Mouse (Mus musculus) right cerebral cortex, adult 18-20 months (tissue): ENCODE measurements around the gene Emd.
"Not testable (repeated sequence)": the region's sequence is repeated elsewhere in the genome, so short reads cannot be mapped to it uniquely, and the experiment has no call there.

ENCODE experiments used
- DNase-seq: peaks from one replicate; pipeline ENCODE4 v3.0.0; 2022; ENCODE audit warnings: mixed read lengths

Gene Emd

DNA sequence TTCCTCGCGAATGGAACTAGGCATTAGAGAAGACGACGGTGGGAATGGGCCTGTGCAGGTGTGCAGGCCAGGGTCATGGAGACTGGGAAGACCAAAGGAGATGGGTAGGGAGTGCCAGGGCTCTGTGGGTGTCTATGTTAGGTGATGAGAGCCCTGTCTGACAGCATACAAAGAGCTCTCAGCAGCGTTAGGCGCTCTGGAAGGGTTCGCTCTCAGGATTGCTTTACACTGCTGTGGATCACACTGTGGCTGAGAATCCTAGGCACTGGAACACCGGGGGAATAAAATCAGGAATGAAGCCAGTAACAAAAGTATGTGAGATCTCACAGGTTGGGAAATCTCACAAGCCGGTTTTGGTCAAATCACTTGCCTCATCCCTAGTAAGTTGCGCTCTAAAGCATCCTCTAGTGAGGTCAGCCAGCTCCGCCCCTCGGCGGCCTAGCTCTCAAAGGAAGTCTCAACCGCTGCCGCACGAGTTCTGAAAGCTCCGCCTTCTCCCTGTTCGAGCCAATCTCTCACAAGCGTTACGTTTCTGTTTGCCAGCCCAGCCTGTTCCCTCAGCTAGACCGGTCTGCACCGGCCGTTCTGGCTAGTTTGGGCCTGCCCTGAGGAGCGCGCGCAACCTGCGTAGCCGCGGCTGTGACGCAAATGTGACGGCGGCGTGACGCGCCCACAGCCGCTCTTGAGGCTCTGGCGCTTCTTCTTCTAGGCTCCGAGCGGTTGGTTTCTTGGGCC lies at the start of gene Emd:
Gene Emd (plus strand): TSS at position 535 of the 735 bp plus-strand sequence.
- peak; percentile 92 for DNase-seq

DNA sequence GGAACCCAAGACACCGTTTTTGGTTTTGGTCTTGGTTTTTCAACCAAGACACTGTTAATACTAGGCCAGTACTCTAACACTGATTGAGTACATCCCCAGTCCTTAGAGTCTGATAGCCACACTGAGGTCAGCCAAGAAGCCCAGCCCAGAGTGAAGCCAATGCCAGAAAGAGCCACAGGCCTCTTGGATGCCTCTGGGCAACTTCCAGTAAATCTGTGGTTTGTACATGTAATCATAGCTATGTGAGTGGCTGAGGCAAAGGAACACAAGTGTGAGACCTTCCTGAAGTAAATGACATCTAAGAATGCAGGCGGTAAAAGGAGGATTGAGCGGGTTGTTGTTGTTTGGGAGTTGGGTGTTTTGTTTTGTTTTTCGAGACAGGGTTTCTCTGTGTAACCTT lies 36.0 kb upstream of the Emd start:
- DNase-seq = no peak

DNA sequence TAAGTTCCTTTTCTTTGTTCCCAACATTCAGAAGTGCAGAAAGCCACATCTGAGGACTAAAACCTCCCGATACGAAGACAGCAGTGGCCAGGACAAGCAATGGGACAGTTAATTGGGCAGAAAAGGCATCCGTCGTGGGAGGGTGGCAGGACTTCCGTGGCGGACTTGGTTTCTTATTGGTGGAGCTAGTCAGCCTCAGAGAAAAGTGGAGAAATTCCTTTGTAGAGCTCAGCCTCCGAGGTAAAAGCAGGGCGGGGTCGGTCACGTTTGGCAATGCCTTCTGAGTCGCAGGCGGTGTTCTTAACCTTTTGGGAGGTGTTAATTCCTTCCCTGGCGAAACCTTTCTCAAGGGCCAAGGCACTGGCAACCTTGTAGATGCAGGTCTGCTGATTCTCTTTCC lies 35.0 kb upstream of the Emd start:
- no peak for DNase-seq

GRCm38 (mm10) chrX:74220099-74220498 lies 34.4 kb upstream of the Emd start:
- DNase-seq = not testable (repeated sequence)

GRCm38 (mm10) chrX:74230038-74230437 lies 24.4 kb upstream of the Emd start:
- DNase-seq = no peak

DNA sequence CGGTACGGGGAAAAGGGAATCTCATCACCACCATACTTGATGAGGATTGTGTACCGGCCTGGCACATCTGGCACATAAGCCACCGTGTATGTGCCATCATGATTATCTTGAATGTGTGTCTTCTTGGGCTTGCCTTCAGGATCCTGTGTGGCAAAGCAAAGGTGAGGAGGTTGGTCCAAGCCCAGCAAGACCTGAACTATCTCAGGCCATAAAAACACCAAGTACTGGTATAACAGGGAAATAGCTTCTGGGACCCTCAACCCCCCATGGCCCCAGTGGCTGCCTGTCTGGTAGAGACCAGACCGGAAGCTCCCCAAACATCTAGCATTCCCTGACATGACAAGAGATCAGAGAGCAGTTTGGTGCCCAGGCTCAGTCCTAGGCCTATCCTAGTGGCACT lies 21.3 kb upstream of the Emd start:
- DNase-seq = no peak

DNA sequence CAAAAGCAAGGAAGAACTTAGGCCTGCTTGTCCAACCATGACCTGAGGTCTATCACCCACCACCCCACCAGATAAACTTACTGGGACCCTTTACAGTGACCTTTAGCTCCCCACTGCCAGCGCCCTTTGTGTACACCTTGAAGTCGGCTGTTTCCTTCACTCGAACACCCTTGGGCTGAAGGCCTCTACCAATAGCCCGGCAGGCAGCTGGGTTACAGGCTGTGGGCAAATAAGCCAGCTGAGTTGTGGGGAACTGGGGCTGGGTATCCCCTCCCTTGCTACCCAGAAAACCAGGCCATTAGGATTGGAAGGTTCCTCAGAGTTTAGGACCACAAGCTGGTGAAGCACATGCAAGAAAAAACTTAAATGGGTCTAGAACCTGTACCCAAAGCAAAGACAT lies 14.2 kb upstream of the Emd start:
- no peak for DNase-seq

- DNase-seq = no peak
These were observed 11.1 kb upstream of the Emd start for GRCm38 (mm10) chrX:74243396-74243795.

GRCm38 (mm10) chrX:74243807-74244206 lies 10.7 kb upstream of the Emd start:
- DNase-seq = no peak

DNA sequence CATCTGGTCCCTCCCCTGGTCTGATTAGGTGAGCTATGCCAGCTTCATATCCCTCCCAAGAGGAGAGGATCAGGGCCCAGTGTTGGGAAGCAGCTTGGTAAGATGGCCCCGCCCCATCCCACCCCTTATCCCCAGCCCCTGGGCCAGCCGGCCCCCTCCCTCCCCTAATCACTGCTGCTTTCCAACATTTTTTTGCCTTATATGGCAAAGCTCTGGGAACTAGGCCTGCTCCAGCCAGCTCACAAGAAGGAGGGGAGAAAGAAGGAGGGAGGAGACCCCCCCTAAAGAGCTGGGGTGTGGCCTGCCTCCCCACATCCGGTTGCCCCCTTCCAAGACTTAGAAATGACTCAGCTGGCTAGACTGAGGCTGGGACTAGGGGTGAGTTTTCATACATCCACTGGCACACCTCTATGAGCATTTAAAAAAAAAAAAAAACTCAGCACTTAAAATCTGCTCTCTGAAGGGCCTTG lies 9.8 kb upstream of the Emd start:
- DNase-seq = no peak

DNA sequence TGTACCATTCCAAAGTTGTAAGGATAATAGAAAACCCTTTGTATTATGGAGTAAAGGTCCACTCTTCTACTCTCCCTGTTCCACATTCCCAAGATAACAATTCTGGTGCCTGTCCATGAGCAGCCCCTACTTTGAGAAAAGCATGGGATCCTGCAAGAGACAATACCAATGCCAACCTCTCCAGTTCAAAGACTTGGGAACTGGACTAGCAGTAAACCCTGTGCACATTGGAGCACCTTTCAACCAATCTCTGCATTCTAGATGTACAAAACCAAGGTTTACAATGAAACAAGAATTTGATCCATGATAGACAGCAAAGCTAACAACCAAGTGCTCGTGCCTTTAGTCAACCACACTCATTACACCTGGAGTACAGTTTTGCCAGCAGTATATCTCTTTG lies 9.4 kb upstream of the Emd start:
- no peak for DNase-seq

DNA sequence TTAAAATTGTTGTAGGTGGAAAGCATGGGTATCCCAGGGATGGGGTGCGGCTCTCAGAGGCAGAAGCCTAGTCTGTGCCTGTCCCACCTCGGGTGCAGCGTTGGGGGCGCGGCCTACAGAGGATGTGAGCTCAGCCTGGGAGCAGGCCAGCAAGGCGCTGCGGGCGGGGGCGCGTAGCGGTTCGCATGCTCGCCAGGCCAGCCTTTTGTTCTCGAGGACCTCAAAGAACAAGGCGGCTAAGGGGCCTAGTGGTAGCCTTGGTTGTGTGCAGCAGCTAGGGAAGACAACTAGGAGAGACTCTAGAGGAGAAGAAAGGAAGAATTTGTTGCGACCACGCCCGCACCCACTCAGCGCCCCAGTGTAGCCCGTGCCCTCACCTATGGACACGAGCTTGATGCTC lies 8.8 kb upstream of the Emd start:
- DNase-seq = peak; percentile 57

- peak; percentile 90 for DNase-seq
These were observed 8.2 kb upstream of the Emd start for GRCm38 (mm10) chrX:74246213-74246681.

DNA sequence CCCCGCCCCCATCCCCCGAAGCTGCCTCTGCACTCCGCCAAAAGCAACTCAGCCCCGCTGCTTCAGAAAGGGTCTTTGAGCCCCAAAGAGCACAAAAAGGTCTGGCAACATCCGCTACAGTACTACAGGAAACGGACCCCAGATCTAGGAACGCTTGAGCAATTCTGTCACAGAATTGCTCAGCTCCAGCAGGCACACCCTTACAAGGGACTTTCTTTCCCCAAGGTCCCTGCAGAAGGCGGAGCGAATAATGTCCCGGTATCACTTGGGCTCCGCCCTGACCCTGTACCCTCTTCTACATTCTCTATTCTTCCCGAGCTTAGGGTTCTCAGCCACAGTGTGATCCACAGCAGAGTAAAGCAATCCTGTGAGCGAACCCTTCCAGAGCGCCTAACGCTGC lies 7.8 kb upstream of the Emd start:
- DNase-seq = no peak

DNA sequence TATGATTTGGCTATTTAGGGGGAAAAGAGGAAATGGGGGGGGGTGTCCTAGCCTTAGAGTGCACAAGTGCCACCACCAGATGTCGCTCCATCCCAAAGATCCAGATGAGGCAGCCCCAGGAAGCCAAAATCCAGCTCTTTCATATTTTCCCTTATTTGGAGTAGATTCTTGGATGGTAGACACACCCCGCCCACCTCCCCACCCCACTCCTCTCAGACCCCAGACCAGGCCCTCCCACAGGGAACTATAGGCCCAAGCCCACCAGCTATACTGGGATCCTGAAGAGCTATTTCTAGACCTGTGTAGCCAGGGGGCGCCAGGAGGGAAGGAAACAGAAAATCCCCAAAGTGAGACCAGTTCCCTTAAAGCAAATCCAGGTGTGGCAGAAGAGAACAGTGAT lies 5.8 kb upstream of the Emd start:
- DNase-seq = peak; percentile 26

DNA sequence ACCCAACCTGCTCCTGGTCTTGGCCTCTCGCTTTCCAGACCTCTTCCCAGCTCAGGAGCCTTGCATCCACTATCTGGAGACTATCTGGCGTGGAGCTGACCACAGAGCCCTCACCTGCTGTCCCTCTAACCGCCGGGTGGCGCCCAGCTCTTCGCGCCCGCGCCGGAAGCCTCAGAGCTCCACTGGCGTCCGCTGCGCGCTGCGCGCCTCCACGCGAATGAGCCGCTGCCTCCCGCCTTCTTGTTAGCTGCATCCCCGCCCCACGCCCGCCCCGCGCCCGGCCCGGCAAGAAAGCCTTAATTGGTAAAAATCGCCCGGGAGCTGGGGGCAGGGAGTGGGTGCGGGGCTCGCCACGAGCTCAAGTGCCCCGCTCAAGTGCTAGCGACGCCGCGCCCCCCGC lies 4.9 kb upstream of the Emd start, which contains the start of gene Flna:
Gene Flna (minus strand): TSS at position 206 of the 400 bp plus-strand sequence.
- peak; percentile 68 for DNase-seq

DNA sequence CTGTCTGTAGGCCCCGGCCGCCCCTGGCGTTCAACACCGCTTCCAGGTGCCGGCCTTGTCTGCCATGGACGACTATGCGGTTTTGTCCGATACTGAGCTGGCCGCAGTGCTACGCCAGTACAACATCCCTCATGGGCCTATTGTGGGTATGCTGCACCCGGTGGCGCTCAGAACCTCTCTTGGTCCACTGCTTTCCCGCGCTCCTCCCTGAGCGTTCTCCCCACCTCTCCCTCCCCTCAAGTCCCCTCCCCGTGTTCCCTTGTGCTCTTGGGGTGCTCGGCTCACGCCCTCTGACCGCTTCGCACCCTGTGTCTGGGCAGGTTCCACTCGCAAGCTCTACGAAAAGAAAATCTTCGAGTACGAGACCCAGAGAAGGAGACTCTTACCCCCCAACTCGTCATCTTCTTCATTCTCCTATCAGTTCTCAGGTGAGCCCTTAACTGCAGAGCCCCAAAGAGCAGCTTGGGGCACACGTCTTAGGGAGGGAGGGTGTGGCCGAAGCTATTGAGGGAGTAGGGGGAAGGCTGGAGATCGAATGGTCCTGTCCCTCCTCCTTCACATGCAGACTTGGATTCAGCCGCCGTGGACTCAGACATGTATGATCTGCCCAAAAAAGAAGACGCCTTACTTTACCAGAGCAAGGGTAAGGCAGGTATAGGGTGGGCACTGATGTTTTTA lies 540 bp downstream of the Emd start:
- DNase-seq = no peak

- DNase-seq = no peak
These were observed 3.3 kb downstream of the Emd start for GRCm38 (mm10) chrX:74257746-74258145.

- DNase-seq = no peak
These were observed 15.2 kb downstream of the Emd start for GRCm38 (mm10) chrX:74269736-74270061.

- peak; percentile 92 for DNase-seq
These were observed 15.8 kb downstream of the Emd start, which contains the start of gene Rpl10 for GRCm38 (mm10) chrX:74270062-74270901. Rpl10 (plus strand) TSS chrX:74270812.

DNA sequence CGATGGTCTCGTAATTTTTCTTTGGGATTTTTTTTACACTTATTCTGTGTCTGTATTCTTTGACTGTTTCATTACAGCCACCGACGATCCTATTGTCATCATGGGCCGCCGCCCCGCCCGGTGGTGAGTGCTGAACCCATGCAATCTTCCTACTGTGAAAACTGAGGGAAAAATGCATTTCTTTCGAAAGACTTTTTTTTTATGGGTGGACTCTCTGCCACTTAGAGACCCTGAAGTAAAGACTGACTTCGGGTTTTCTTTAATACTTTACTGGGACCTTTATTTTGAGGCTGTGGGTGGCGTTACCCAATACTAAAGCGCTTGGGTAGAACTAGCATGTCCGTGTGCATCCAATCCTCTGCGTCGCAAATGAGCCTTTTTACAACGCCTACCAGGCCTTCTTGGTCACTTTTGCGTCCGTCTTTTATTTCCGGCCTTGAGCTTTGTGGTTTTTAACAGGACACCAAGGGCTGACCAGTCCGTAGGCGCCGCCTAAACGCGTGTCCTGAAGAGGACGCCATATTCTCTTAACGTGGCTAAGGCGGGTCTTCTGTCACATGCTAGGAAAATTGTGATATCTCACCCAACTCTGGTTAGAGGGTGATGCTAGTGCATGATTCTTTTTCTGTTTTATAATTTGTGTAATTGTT lies 16.5 kb downstream of the Emd start:
- peak; percentile 7 for DNase-seq

DNA sequence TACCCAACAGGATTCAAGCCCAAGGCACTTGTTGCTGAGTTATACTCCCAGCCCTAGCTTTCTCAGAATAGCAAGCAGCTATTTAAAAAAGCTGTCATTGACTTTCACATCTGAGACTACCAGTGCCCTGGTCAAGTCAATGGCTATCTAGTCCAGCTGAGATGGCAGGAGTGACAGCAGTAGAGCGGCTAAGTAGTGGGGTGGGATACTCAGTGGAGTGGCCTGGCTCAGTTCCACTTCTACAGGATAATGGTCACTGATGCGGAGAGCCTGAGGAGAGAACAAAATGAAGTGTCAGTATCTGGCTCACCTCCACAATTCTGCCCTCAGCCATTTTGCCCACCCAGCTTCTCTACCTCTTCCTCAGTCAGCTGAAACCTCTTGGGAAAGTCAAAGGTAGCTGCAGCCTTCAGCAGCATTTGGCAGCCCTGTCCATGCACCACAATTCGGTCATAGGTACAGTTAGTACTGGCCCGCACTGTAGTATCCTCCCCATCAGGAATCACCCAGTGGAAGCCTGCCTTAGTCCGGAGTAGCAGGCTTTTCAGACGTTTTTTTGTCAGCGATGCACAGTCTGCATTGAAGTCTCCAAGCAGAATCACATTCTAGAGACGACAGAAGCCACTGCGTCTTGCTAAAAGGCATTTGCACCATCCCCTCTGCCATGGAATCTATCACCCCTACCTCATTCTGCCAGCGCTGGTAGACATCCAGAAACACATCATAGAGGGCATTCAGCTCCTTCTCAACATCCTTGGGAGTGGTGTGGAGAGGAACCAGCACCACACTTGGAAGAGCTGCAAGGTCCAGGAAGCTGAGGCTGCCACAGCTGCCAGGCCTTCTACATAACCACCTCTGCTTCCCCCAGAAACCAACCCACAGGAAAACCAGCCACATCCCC lies 19.2 kb downstream of the Emd start:
- DNase-seq = no peak
